Comparison of ENCODE assay signal across 19 mouse cellular contexts in the genomic region with DNA sequence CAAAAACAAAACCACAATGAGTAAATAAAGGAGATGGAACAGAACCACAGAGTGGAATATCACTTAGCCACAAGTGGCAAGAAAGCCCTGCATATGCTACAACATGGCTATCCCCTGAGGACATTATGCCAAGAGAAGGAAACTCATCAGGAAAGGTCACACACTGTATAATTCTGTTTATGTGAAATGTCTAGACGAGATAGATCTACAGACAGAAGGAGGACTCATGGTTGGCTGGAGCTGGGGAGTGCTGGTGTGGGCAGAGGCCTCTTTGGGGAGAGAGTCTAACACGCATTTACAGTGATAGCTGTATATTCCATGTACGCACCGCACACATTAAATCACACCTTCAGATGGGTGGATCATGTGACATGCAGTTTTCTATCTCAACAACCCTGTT.
"Had no signal": no experiment of that assay in that cellular context is flagged by ENCODE, and none has a peak within 500 bp of the region (broad histone marks: within the 10 kb centered on the region; RNA-seq: fewer than 3 reads in every experiment).

No protein-coding gene starts in this region.

- H3K4me1 ChIP-seq: liver, embryonic 12.5 days had no signal

- H3K4me3 ChIP-seq: liver, embryonic 12.5 days; midbrain, embryonic 10.5 days; myocyte; neural tube, embryonic 13.5 days; neural tube, embryonic 15.5 days had no signal

- H3K27ac ChIP-seq: liver, embryonic 12.5 days; liver, embryonic 14.5 days; midbrain, embryonic 10.5 days; neural tube, embryonic 13.5 days; neural tube, embryonic 15.5 days had no signal

- H3K27me3 ChIP-seq: liver, embryonic 12.5 days; neural tube, embryonic 13.5 days; neural tube, embryonic 15.5 days had no signal

- ATAC-seq: liver, embryonic 12.5 days; midbrain, embryonic 16.5 days had no signal

- H3K9me3 ChIP-seq: liver, embryonic 12.5 days; midbrain, embryonic 10.5 days; neural tube, embryonic 13.5 days; neural tube, embryonic 15.5 days had no signal

- H3K36me3 ChIP-seq: liver, embryonic 12.5 days; midbrain, embryonic 10.5 days; neural tube, embryonic 13.5 days; neural tube, embryonic 15.5 days had no signal

- H3K9ac ChIP-seq: liver, embryonic 12.5 days; liver, embryonic 14.5 days; neural tube, embryonic 13.5 days; neural tube, embryonic 15.5 days had no signal

- DNase-seq: lung, adult 18-20 months; lung, postnatal 10 days; lung, postnatal 4 days; midbrain, embryonic 14.5 days; retina, postnatal 1 day; right cerebral cortex, adult 18-20 months; right cerebral cortex, postnatal 25 days; right cerebral cortex, postnatal 4 days; spleen, adult 18-20 months; thymus, adult 18-20 months; thymus, postnatal 14 days; thymus, postnatal 36 days had no signal

- H3K4me2 ChIP-seq: liver, embryonic 12.5 days; neural tube, embryonic 13.5 days; neural tube, embryonic 15.5 days had no signal
